Mouse (Mus musculus): Measurements from ENCODE around the gene Parg.
"Not testable (repeated sequence)": the region's sequence is repeated elsewhere in the genome, so short reads cannot be mapped to it uniquely, and the experiment has no call there.

The Parg gene

DNA sequence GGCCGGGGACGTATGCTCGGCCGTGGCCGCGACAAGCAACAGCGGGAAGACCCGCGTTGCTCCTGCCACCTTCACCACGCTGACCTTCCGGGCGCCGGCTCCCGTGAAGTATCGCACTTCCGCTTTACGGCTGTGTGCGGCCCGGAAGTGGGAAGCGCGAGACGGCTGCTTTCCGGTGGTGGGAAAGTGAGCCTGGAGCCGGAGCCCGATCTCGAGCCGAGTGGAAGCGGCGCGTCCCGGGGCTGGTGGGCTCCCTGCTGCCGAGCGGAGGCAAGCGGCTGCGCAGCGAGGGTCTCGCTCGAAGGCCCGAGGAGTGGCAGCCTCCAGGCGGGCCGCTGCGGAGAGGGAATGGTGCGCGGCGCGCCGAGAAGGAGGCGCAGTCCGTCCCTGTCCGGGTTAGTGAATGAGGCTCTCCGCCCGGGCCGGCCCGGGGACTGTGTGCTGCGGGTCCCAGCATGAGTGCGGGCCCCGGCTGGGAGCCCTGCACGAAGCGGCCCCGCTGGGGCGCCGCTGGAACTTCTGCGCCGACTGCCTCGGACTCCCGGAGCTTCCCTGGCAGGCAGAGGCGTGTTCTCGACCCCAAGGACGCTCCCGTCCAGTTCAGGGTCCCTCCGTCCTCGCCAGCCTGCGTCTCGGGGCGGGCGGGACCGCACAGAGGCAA is at the start of gene Parg, which contains the start of gene Timm23:
Gene Parg (plus strand): TSS at position 159 of the 661 bp plus-strand sequence.
Gene Timm23 (minus strand): TSS at position 108 of the 661 bp plus-strand sequence.
- DNase-seq (ENCODE audit: low read depth, low spot score): peak; percentile 87

DNA sequence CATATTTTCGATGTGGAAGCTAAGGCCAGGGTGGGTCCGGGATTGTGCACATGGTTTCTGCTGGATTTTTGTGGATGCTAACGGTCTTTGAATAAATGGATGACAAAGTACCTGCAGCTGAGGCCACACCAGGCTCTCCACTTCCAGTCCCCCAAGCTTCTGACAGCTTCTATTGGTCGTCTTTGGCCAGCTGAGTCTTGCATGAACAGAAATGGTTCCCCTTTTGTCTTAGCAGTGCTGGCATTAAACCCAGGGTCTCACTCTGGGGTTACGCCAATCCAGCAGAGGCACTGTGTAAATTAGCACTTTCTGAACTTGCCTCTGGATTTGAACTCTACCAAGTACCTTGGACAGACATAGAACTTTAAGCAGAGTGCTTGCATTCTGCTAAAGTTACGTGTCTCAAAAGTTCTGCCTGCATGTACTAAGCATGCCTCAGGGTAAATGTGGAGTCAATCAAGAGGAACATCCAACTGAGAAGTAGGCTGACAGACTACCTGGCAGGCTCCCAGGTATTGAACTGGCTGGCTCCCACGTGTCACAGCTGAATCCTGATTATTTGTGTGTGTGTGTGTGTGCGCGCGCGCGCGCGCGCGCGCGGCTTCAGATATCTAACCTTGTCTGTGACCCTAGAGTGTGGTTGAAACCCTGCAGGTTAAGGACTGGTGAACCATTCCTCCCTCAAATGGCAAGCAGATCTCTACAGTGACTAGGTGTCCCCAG is 49.3 kb upstream of the Parg start:
- DNase-seq (ENCODE audit: low read depth, low spot score): no peak

DNA sequence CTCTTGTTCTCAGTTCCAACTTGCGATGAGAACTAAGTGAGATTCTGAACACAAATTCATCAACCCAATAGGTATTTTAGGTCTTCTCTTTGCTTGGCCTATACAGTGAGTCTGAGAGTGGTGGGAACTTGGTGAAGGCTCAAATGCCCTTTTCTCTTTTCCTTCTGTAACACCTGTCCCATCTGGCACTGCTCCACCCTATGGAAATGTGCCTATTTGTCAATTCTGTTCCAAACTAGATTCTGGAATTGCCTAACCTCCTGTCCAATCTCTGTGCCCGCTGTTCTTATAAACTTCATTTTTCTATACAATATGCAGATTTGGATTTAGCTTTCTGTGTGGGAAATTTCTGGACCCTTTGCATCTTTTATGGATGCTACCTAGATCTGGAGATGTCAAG is 48.6 kb upstream of the Parg start:
- DNase-seq (ENCODE audit: low read depth, low spot score): no peak

DNA sequence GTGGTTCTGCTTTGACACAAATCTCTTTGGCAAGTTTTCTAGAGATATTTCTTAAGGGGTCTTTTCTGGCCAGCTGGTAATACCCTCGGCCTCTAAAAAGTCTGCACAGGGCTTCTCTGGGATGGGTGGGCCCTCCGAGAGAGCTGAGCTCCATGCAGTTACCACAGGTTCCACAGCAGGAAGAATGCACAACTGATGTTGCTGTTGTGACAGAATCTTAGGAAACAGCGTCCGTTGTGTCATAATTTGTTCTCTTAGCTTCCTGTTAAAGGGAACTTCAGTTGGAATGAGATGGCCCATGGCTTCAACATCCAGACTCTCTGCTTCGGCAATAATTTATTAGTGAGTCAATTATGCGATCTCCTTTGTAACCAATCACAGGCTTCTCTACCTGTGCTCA is 47.0 kb upstream of the Parg start:
- no peak for DNase-seq (ENCODE audit: low read depth, low spot score)

DNA sequence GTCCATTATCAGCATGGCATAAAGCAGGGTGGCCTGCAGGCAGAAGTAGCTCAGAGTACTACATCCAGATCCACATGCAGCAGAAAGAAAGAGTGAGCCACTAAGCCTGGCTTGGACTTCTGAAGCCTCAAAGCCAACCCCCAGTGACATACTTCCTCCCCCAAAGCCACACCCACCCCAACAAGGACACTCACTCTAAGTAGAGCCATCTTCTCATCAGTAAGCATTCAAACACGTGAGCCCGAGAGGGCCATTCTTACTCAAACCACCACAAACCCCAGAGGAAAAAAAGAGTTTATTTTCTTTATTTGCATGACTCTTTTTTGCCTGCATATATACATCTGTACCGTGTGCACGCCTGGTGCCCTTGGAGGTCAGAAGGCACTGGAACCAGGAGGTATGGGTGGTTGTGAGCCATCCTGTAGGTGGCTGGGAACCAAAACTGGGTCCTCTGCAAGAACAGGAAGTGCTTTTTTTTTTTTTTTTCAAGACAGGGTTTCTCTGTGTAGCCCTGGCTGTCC is 42.5 kb upstream of the Parg start:
- DNase-seq (ENCODE audit: low read depth, low spot score): peak; percentile 90

GRCm38 (mm10) chr14:32159690-32160246 is 42.0 kb upstream of the Parg start, which contains the start of gene Ncoa4:
Gene Ncoa4, plus strand, starts transcription at chr14:32159865.
- DNase-seq (ENCODE audit: low read depth, low spot score): peak; percentile 98

GRCm38 (mm10) chr14:32160563-32160962 is 41.2 kb upstream of the Parg start:
- DNase-seq (ENCODE audit: low read depth, low spot score): no peak

GRCm38 (mm10) chr14:32161090-32161885 is 40.5 kb upstream of the Parg start:
- peak; percentile 46 for DNase-seq (ENCODE audit: low read depth, low spot score)

- no peak for DNase-seq (ENCODE audit: low read depth, low spot score)
Measured at GRCm38 (mm10) chr14:32162231-32162630, 39.5 kb upstream of the Parg start.

- DNase-seq (ENCODE audit: low read depth, low spot score): no peak
Measured at GRCm38 (mm10) chr14:32163203-32163888, 38.4 kb upstream of the Parg start.

DNA sequence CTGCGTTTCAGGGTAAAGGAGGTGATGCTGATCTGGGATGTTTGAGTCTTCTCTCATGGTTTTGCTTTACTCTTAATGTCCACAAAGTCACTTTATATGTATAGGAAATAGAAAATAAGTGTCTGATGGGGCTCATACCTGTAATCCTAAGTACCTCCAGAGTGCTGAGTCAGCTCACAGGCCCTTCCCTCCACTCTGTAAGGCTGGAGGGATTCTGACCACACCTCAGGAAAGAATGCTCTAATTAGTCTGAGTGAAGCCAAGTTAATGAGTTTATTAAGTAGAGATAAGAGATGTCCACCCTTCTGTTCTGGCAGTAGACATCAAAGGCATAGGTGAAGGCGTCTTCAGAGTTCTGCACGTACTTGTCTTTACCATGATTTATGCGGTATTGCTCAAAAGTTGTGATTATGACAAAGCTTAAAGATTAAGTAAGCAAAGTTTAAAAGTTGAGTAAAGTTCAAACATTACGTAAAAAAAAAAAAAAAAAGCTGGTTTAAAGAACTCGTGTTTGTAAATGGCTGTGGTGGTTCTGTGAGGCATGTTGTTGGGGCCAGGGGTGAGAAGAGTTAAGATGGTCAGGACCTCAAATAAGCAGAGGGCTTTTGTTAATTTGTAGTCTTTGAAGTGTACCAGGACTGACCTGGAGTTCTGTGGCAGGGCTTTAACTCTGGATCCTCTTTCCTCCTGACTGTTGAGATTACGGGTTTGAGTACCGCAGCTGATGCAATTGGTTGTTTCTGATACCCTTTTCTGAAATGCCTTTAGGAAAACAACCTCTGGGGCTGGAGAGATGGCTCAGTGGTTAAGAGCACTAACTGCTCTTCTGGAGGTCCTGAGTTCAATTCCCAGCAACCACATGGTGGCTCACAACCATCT is 37.3 kb upstream of the Parg start:
- no peak for DNase-seq (ENCODE audit: low read depth, low spot score)

DNA sequence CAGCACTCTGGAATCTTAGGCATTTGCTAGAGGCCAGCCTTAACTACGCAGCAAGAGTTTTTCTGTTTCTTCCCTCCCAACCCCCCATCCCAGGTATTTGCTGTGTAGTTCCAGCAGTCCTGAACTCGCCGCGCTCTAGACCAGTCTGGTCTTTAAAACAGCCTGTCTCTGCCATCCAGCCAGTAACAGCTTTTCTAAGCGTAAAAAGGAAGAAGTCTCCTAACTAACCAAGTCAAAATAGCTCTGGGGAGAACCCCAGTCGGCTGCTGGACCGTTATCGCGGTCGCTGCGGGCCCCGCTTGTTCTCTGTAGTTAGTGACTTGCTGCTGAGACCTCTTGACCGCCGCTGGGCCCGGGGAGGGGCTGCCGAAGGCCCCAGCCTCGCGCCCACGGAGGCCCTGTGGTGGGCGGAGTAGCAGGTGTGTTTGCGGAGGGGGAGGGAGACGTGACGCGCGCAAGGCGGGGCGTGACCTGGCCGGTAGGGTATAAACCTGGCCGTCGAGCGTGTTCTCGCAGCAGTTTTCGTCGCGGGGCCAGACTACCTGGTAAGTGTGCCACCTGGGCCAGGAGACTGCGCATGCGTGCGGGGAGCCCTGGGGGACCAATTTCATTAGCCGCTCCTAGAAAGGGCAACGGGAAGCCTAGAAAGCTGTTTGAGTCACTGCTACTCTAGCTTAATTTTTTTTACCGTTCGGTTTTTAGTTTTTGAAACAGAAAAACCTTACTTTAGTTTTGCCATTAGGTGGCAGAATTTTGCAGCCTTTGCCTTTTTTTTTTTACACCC is 36.3 kb upstream of the Parg start:
- DNase-seq (ENCODE audit: low read depth, low spot score): peak; percentile 96

- no peak for DNase-seq (ENCODE audit: low read depth, low spot score)
Measured at GRCm38 (mm10) chr14:32166062-32166441, 35.7 kb upstream of the Parg start.

GRCm38 (mm10) chr14:32166840-32167239 is 34.9 kb upstream of the Parg start:
- DNase-seq (ENCODE audit: low read depth, low spot score): no peak

GRCm38 (mm10) chr14:32167326-32167725 is 34.4 kb upstream of the Parg start:
- DNase-seq (ENCODE audit: low read depth, low spot score): no peak

GRCm38 (mm10) chr14:32168653-32169231 is 33.0 kb upstream of the Parg start:
- no peak for DNase-seq (ENCODE audit: low read depth, low spot score)

- no peak for DNase-seq (ENCODE audit: low read depth, low spot score)
Measured at GRCm38 (mm10) chr14:32170137-32170536, 31.6 kb upstream of the Parg start.

DNA sequence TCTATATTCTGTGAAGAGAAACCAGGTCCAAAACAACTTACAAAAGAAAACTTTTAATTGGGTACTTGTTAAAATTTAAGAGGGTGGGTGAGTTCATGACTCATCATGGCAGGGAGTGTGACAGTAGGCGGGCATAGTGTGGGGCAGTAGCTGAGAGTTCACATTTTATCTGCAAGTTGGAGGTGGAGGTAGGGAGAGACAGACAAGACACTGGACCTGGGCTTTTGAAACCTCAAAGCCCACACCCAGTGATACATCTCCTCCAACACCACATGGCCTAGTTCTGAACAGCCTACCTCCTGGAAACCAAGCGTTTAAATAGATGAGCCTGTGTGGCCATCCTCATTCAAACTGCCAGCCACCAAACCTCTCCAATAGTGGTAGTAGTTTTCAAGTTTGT is 26.4 kb upstream of the Parg start:
- no peak for DNase-seq (ENCODE audit: low read depth, low spot score)

GRCm38 (mm10) chr14:32176590-32176989 is 25.2 kb upstream of the Parg start:
- not testable (repeated sequence) for DNase-seq (ENCODE audit: low read depth, low spot score)

All from ES-CJ7 (cell line).